Comparison of ENCODE assay signal across 9 mouse cellular contexts in the genomic region with DNA sequence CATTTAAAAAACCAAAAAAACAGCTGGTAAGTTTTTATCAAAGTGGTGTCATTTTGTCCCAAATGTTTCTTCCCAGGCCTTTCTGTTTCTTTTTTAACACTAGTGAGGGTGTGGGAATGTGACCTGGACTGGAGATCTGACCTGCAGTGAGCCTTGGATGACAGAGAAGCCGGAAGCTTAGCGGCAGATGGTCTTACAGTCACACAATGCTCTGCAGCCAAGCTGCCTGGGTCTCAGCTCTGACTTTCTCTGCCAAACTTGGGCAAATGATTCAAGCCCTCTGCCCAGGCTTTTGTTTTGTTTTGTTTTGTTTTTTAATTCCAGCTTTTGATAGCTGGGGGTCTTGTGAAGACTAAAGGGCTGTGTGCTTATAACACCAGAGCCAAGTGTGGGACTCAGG. TPM values are rescaled to one million over a fixed set of nuclear protein-coding genes. Genes with fewer than 3 reads are reported as not detected.
DNase-seq lines count a peak whose midpoint lies in the region; ATAC-seq and TF ChIP-seq lines count a peak whose summit lies in the region.
"Had no signal": no experiment of that assay in that cellular context is flagged by ENCODE, and none has a peak within 500 bp of the region (broad histone marks: within the 10 kb centered on the region; RNA-seq: fewer than 3 reads in every experiment).

No protein-coding gene starts in this region.

- ATAC-seq in hindbrain, embryonic 16.5 days: peak; percentile 26; the same call in 1 of the 2 replicates

- H3K27ac ChIP-seq in gastrocnemius, adult 2 months: peak overlapping the region; percentile 29; the same call in 1 of the 2 replicates
- H3K27ac ChIP-seq in hindbrain, embryonic 16.5 days (ENCODE audit: low read depth, low read length): peak overlapping the region; percentile 33
- H3K27ac ChIP-seq in olfactory bulb, adult 2 months (ENCODE audit: insufficient read depth, low read depth, low read length): peak overlapping the region; percentile 37; the same call in 1 of the 2 replicates
- H3K27ac ChIP-seq: liver, embryonic 14.5 days had no signal

- no peaks in the 10 kb centered on the region for H3K9me3 ChIP-seq in hindbrain, embryonic 16.5 days (ENCODE audit: control insufficient read depth, low read length)

- 45% methylated on average over 2 of the region's 2 CpGs for WGBS in hindbrain, embryonic 16.5 days
- WGBS in olfactory bulb, adult 2 months: 41% methylated on average over 2 of the region's 2 CpGs

- no peak for TF ChIP-seq CTCF in gastrocnemius, adult 2 months (IDR thresholded peaks at IDR 0.05)
- no peak for TF ChIP-seq CTCF in olfactory bulb, adult 2 months (IDR thresholded peaks at IDR 0.05; ENCODE audit: insufficient read depth, low read depth, low read length)

- no peak for DNase-seq in gastrocnemius, adult 2 months
- DNase-seq in gastrocnemius, postnatal 10 days: no peak
- peak; percentile 22 for DNase-seq in retina, postnatal 1 day
- no peak for DNase-seq in retina, embryonic 14.5 days (ENCODE audit: low spot score)
- DNase-seq in layer of hippocampus, postnatal 36 days: no peak
- DNase-seq in layer of hippocampus, adult 8-10 months (ENCODE audit: low spot score in 2 of 2): no peak

- peaks cover 28% of the 10 kb centered on the region for H3K4me1 ChIP-seq in hindbrain, embryonic 16.5 days (ENCODE audit: control insufficient read depth, insufficient read depth, low read depth, low read length)
- H3K4me1 ChIP-seq in olfactory bulb, adult 2 months (ENCODE audit: control insufficient read depth, insufficient read depth, low read length): peaks cover 9% of the 10 kb centered on the region

- no peak overlapping the region for H3K4me3 ChIP-seq in gastrocnemius, adult 2 months
- H3K4me3 ChIP-seq in hindbrain, embryonic 16.5 days (ENCODE audit: low read length): no peak overlapping the region
- H3K4me3 ChIP-seq in olfactory bulb, adult 2 months (ENCODE audit: insufficient read depth, low read depth, low read length): no peak overlapping the region

- H3K4me2 ChIP-seq in hindbrain, embryonic 16.5 days (ENCODE audit: low read length): peak overlapping the region; percentile 24; the same call in 1 of the 2 replicates

- TF ChIP-seq POLR2A in olfactory bulb, adult 2 months (IDR thresholded peaks at IDR 0.05; ENCODE audit: insufficient read depth, low read depth, low read length): no peak

- no peaks in the 10 kb centered on the region for H3K27me3 ChIP-seq in hindbrain, embryonic 16.5 days (replicated peaks; ENCODE audit: control insufficient read depth, insufficient read depth, low read length)

- no peak overlapping the region for H3K9ac ChIP-seq in hindbrain, embryonic 16.5 days (ENCODE audit: low read depth, low read length)
- H3K9ac ChIP-seq: liver, embryonic 14.5 days had no signal

- intact Hi-C loops in gastrocnemius, adult 2 months (cut with DNase I): no loop called here

- peaks cover 11% of the 10 kb centered on the region for H3K36me3 ChIP-seq in hindbrain, embryonic 16.5 days (ENCODE audit: control insufficient read depth, insufficient read depth, low read length)

RNA-seq across cellular contexts. Expression of a gene that starts 4.6 kb away (rescaled TPM):
- total RNA-seq in gastrocnemius, adult 2 months (2021): 10 to 100 TPM; 13.4 to 15.6 TPM
- total RNA-seq in gastrocnemius, postnatal 10 days (2021): 10 to 100 TPM; 19.8 to 20.9 TPM
- polyA plus RNA-seq in hindbrain, embryonic 16.5 days (2015; fragmentation: Nextera tagmentation; extraction: Ambion mirVana): 96.3 and 98.2 TPM in 2 replicates
- polyA plus RNA-seq in olfactory bulb, adult 2 months (2012; ENCODE audit: insufficient read depth, insufficient read length, low replicate concordance, missing spikeins): not detected in 2 replicates
- 10 to 100 TPM; 39.3 to 39.9 TPM for total RNA-seq in layer of hippocampus, postnatal 36 days (2021)
- 10 to 100 TPM; 32.7 to 45.3 (median 36.6) TPM for total RNA-seq in layer of hippocampus, adult 8-10 months (2022)

RNA-seq across cellular contexts. Expression of a gene that starts 35.0 kb away (rescaled TPM):
- total RNA-seq in gastrocnemius, adult 2 months (2021): 10 to 100 TPM; 56.1 to 59.5 TPM
- total RNA-seq in gastrocnemius, postnatal 10 days (2021): 100 to 1,000 TPM; 102 to 114 TPM
- polyA plus RNA-seq in hindbrain, embryonic 16.5 days (2015; fragmentation: Nextera tagmentation; extraction: Ambion mirVana): 212 and 239 TPM in 2 replicates
- 660 TPM in 1 of 2 replicates, not detected in the other for polyA plus RNA-seq in olfactory bulb, adult 2 months (2012; ENCODE audit: insufficient read depth, insufficient read length, low replicate concordance, missing spikeins)
- total RNA-seq in layer of hippocampus, postnatal 36 days (2021): 100 to 1,000 TPM; 137 to 144 TPM
- 100 to 1,000 TPM; 107 to 135 (median 129) TPM for total RNA-seq in layer of hippocampus, adult 8-10 months (2022)

RNA-seq across cellular contexts. Expression of a gene that starts 37.0 kb away (rescaled TPM):
- 10 to 100 TPM; 18.9 to 20.6 TPM for total RNA-seq in gastrocnemius, adult 2 months (2021)
- 1 to 10 TPM; 8.6 to 8.9 TPM for total RNA-seq in gastrocnemius, postnatal 10 days (2021)
- polyA plus RNA-seq in hindbrain, embryonic 16.5 days (2015; fragmentation: Nextera tagmentation; extraction: Ambion mirVana): 32.1 and 36.5 TPM in 2 replicates
- not detected in 2 replicates for polyA plus RNA-seq in olfactory bulb, adult 2 months (2012; ENCODE audit: insufficient read depth, insufficient read length, low replicate concordance, missing spikeins)
- total RNA-seq in layer of hippocampus, postnatal 36 days (2021): 10 to 100 TPM; 23.4 to 24.5 TPM
- total RNA-seq in layer of hippocampus, adult 8-10 months (2022): 10 to 100 TPM; 17.7 to 25.1 (median 22.9) TPM

RNA-seq across cellular contexts. Expression of a gene that starts 37.0 kb away (rescaled TPM):
- under 1 TPM; 0.38 to 0.56 TPM for total RNA-seq in gastrocnemius, adult 2 months (2021)
- under 1 TPM; 0.54 to 0.65 TPM for total RNA-seq in gastrocnemius, postnatal 10 days (2021)
- polyA plus RNA-seq in hindbrain, embryonic 16.5 days (2015; fragmentation: Nextera tagmentation; extraction: Ambion mirVana): 2.4 and 2.8 TPM in 2 replicates
- not detected in 2 replicates for polyA plus RNA-seq in olfactory bulb, adult 2 months (2012; ENCODE audit: insufficient read depth, insufficient read length, low replicate concordance, missing spikeins)
- total RNA-seq in layer of hippocampus, postnatal 36 days (2021): 1 to 10 TPM; 2.6 to 3.4 TPM
- 1 to 10 TPM; 2.2 to 3.3 (median 2.6) TPM for total RNA-seq in layer of hippocampus, adult 8-10 months (2022)

RNA-seq across cellular contexts. Expression of a gene that starts 59.0 kb away (rescaled TPM):
- total RNA-seq in gastrocnemius, adult 2 months (2021): 10 to 100 TPM; 11.1 to 16.0 TPM
- total RNA-seq in gastrocnemius, postnatal 10 days (2021): 10 to 100 TPM; 19.6 to 21.4 TPM
- polyA plus RNA-seq in hindbrain, embryonic 16.5 days (2015; fragmentation: Nextera tagmentation; extraction: Ambion mirVana): 31.1 and 34.8 TPM in 2 replicates
- polyA plus RNA-seq in olfactory bulb, adult 2 months (2012; ENCODE audit: insufficient read depth, insufficient read length, low replicate concordance, missing spikeins): not detected in 2 replicates
- 10 to 100 TPM; 12.8 to 12.9 TPM for total RNA-seq in layer of hippocampus, postnatal 36 days (2021)
- total RNA-seq in layer of hippocampus, adult 8-10 months (2022): 10 to 100 TPM; 12.9 to 17.8 (median 15.4) TPM
